Mouse (Mus musculus): ENCODE measurements around the gene Dock8. TPM values are rescaled to one million over a fixed set of nuclear protein-coding genes. Genes with fewer than 3 reads are reported as not detected.

Dock8 gene
- total RNA-seq, 1 experiment, result 0.49 TPM

- Histone ChIP-seq H3K4me1 (ENCODE audit: control insufficient read depth in 2 of 2, insufficient read depth in 2 of 2, low read length in 2 of 2, poor library complexity in 1 of 2) (no peaks in the 10 kb centered on the region), H3K9ac (ENCODE audit: insufficient read depth, low read depth, low read length, poor library complexity, severe bottlenecking) (no peak overlapping the region), H3K9me3 (ENCODE audit: control insufficient read depth, insufficient read depth, low read depth, low read length) (no peaks in the 10 kb centered on the region), H3K4me3 (ENCODE audit: insufficient read depth in 1 of 2, low read depth in 1 of 2, low read length in 2 of 2, poor library complexity in 1 of 2, severe bottlenecking in 1 of 2) (no peak overlapping the region), H3K27ac (ENCODE audit: insufficient read depth, low read depth, low read length, poor library complexity, severe bottlenecking) (no peak overlapping the region), H3K36me3 (ENCODE audit: control insufficient read depth, insufficient read depth, low read length, poor library complexity, severe bottlenecking) (no peaks in the 10 kb centered on the region)
- in situ Hi-C loops (cut with MboI; ENCODE audit: low sequenced_read_pairs in 2 of 2, unreplicated experiment in 2 of 2), result no loop called here
- no peak for TF ChIP-seq HCFC1 (IDR thresholded peaks at IDR 0.05; ENCODE audit: borderline replicate concordance, insufficient read depth, low read length)
- no peak for TF ChIP-seq CHD2 (IDR thresholded peaks at IDR 0.05; ENCODE audit: low read depth, low read length)
- no peak for TF ChIP-seq MAFK (IDR thresholded peaks at IDR 0.05; ENCODE audit: insufficient read depth, low read depth, low read length)
- TF ChIP-seq ZNF384 (IDR thresholded peaks at IDR 0.05; ENCODE audit: low read depth, low read length), result no peak
- no peak for TF ChIP-seq ZC3H11A (IDR thresholded peaks at IDR 0.05; ENCODE audit: borderline replicate concordance, low read depth, low read length)
- no peak for DNase-seq (ENCODE audit: low read depth, low spot score)
Measured at GRCm38 (mm10) chr19:24993526-24993925, 5.8 kb upstream of the Dock8 start.

DNA sequence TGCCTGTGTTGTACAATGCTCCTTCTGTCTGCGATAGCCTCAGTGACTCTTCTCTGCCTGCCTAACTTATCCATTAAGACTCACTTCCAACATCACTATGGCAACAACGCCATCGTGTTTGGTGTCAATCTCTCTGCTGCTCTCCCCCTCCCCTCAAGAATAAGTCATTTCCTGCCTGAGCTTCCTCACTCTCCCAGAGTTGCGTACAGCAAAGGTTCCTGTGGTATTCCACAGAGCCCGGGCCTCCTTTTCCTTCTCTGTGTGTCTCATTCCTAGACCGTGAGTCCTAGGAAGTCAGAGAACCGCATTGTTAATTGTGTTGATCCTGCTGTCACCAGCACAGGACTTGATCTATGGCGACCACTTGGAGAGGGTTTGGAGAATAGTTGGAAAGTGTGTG is 4.4 kb upstream of the Dock8 start:
- TF ChIP-seq ZC3H11A (IDR thresholded peaks at IDR 0.05; ENCODE audit: borderline replicate concordance, low read depth, low read length), result no peak
- no peak for TF ChIP-seq ZNF384 (IDR thresholded peaks at IDR 0.05; ENCODE audit: low read depth, low read length)
- no peak for TF ChIP-seq HCFC1 (IDR thresholded peaks at IDR 0.05; ENCODE audit: borderline replicate concordance, insufficient read depth, low read length)
- no peak for TF ChIP-seq MAFK (IDR thresholded peaks at IDR 0.05; ENCODE audit: insufficient read depth, low read depth, low read length)
- TF ChIP-seq CHD2 (IDR thresholded peaks at IDR 0.05; ENCODE audit: low read depth, low read length), result no peak
- H3K36me3 ChIP-seq (ENCODE audit: control insufficient read depth, insufficient read depth, low read length, poor library complexity, severe bottlenecking), result no peaks in the 10 kb centered on the region
- no peaks in the 10 kb centered on the region for H3K4me1 ChIP-seq (ENCODE audit: control insufficient read depth in 2 of 2, insufficient read depth in 2 of 2, low read length in 2 of 2, poor library complexity in 1 of 2)
- in situ Hi-C loops (cut with MboI; ENCODE audit: low sequenced_read_pairs in 2 of 2, unreplicated experiment in 2 of 2), result no loop called here
- H3K9ac ChIP-seq (ENCODE audit: insufficient read depth, low read depth, low read length, poor library complexity, severe bottlenecking), result no peak overlapping the region
- H3K4me3 ChIP-seq (ENCODE audit: insufficient read depth in 1 of 2, low read depth in 1 of 2, low read length in 2 of 2, poor library complexity in 1 of 2, severe bottlenecking in 1 of 2), result no peak overlapping the region
- DNase-seq (ENCODE audit: low read depth, low spot score), result no peak
- H3K27ac ChIP-seq (ENCODE audit: insufficient read depth, low read depth, low read length, poor library complexity, severe bottlenecking), result no peak overlapping the region
- H3K9me3 ChIP-seq (ENCODE audit: control insufficient read depth, insufficient read depth, low read depth, low read length), result no peaks in the 10 kb centered on the region

- in situ Hi-C loops (cut with MboI; ENCODE audit: low sequenced_read_pairs in 2 of 2, unreplicated experiment in 2 of 2), result no loop called here
- H3K36me3 ChIP-seq (ENCODE audit: control insufficient read depth, insufficient read depth, low read length, poor library complexity, severe bottlenecking), result no peaks in the 10 kb centered on the region
- no peak for DNase-seq (ENCODE audit: low read depth, low spot score)
- no peaks in the 10 kb centered on the region for H3K4me1 ChIP-seq (ENCODE audit: control insufficient read depth in 2 of 2, insufficient read depth in 2 of 2, low read length in 2 of 2, poor library complexity in 1 of 2)
- no peak for TF ChIP-seq HCFC1 (IDR thresholded peaks at IDR 0.05; ENCODE audit: borderline replicate concordance, insufficient read depth, low read length)
- no peak for TF ChIP-seq CHD2 (IDR thresholded peaks at IDR 0.05; ENCODE audit: low read depth, low read length)
- no peak for TF ChIP-seq MAFK (IDR thresholded peaks at IDR 0.05; ENCODE audit: insufficient read depth, low read depth, low read length)
- TF ChIP-seq ZNF384 (IDR thresholded peaks at IDR 0.05; ENCODE audit: low read depth, low read length), result no peak
- TF ChIP-seq ZC3H11A (IDR thresholded peaks at IDR 0.05; ENCODE audit: borderline replicate concordance, low read depth, low read length), result no peak
- no peak overlapping the region for H3K27ac ChIP-seq (ENCODE audit: insufficient read depth, low read depth, low read length, poor library complexity, severe bottlenecking)
- no peaks in the 10 kb centered on the region for H3K9me3 ChIP-seq (ENCODE audit: control insufficient read depth, insufficient read depth, low read depth, low read length)
- H3K9ac ChIP-seq (ENCODE audit: insufficient read depth, low read depth, low read length, poor library complexity, severe bottlenecking), result no peak overlapping the region
- no peak overlapping the region for H3K4me3 ChIP-seq (ENCODE audit: insufficient read depth in 1 of 2, low read depth in 1 of 2, low read length in 2 of 2, poor library complexity in 1 of 2, severe bottlenecking in 1 of 2)
Measured at GRCm38 (mm10) chr19:24996815-24997704, 2.3 kb upstream of the Dock8 start.

- H3K9ac ChIP-seq (ENCODE audit: insufficient read depth, low read depth, low read length, poor library complexity, severe bottlenecking), result no peak overlapping the region
- peak overlapping the region in 1 of 2 experiments; percentile 75; a peak in 2 of 4 replicates for H3K4me3 ChIP-seq (ENCODE audit: insufficient read depth in 1 of 2, low read depth in 1 of 2, low read length in 2 of 2, poor library complexity in 1 of 2, severe bottlenecking in 1 of 2)
- H3K36me3 ChIP-seq (ENCODE audit: control insufficient read depth, insufficient read depth, low read length, poor library complexity, severe bottlenecking), result no peaks in the 10 kb centered on the region
- H3K9me3 ChIP-seq (ENCODE audit: control insufficient read depth, insufficient read depth, low read depth, low read length), result no peaks in the 10 kb centered on the region
- in situ Hi-C loops (cut with MboI; ENCODE audit: low sequenced_read_pairs in 2 of 2, unreplicated experiment in 2 of 2), result no loop called here
- no peak for TF ChIP-seq HCFC1 (IDR thresholded peaks at IDR 0.05; ENCODE audit: borderline replicate concordance, insufficient read depth, low read length)
- no peak for TF ChIP-seq ZNF384 (IDR thresholded peaks at IDR 0.05; ENCODE audit: low read depth, low read length)
- no peak for TF ChIP-seq CHD2 (IDR thresholded peaks at IDR 0.05; ENCODE audit: low read depth, low read length)
- TF ChIP-seq ZC3H11A (IDR thresholded peaks at IDR 0.05; ENCODE audit: borderline replicate concordance, low read depth, low read length), result no peak
- TF ChIP-seq MAFK (IDR thresholded peaks at IDR 0.05; ENCODE audit: insufficient read depth, low read depth, low read length), result no peak
- no peak overlapping the region for H3K27ac ChIP-seq (ENCODE audit: insufficient read depth, low read depth, low read length, poor library complexity, severe bottlenecking)
- no peak for DNase-seq (ENCODE audit: low read depth, low spot score)
- no peaks in the 10 kb centered on the region for H3K4me1 ChIP-seq (ENCODE audit: control insufficient read depth in 2 of 2, insufficient read depth in 2 of 2, low read length in 2 of 2, poor library complexity in 1 of 2)
Measured at GRCm38 (mm10) chr19:24998561-24998960, 773 bp upstream of the Dock8 start.

Measured in ES-E14 (cell line).